Mouse (Mus musculus) liver, embryonic 16.5 days (tissue): ENCODE results near the gene Fhad1. TPM values are rescaled to one million over a fixed set of nuclear protein-coding genes. Genes with fewer than 3 reads are reported as not detected.

Source experiments
- polyA plus RNA-seq: library from polyadenylated mRNA; unstranded; fragments of >200 nt; fragmentation: Nextera tagmentation; extraction: Ambion mirVana; gene quantifications from 2 replicates; pipeline ENCODE4 v1.2.1, GENCODE M21; 2015

The Fhad1 gene
- polyA plus RNA-seq, 1 experiment from 2014 or later, result not detected

Other genes with a start within 250 kb of the Fhad1 start
- gene Dnajc16, start 224.2 kb downstream of the Fhad1 start, polyA plus RNA-seq, result 2.5 and 2.6 TPM in 2 replicates
- 9.5 and 10.4 TPM in 2 replicates for gene Casp9, start 221.5 kb downstream of the Fhad1 start, polyA plus RNA-seq
- gene Cela2a, start 188.9 kb downstream of the Fhad1 start, polyA plus RNA-seq, result 1.8 and 13.9 TPM in 2 replicates
- gene Ctrc, start 168.7 kb downstream of the Fhad1 start, polyA plus RNA-seq, result not detected in 2 replicates
- gene Efhd2, start 140.2 kb downstream of the Fhad1 start, polyA plus RNA-seq, result 36.2 and 38.5 TPM in 2 replicates
- gene Tmem51, start 69.2 kb upstream of the Fhad1 start, polyA plus RNA-seq, result 15.7 and 18.6 TPM in 2 replicates
- 0.33 and 0.37 TPM in 2 replicates for gene Kazn, start 224.3 kb upstream of the Fhad1 start, polyA plus RNA-seq